15 mouse cellular contexts compared by ENCODE assay signal in genomic region chr2:45059010-45059409, GRCm38 (mm10). TPM values are rescaled to one million over a fixed set of nuclear protein-coding genes. Genes with fewer than 3 reads are reported as not detected.
DNase-seq lines count a peak whose midpoint lies in the region; ATAC-seq and TF ChIP-seq lines count a peak whose summit lies in the region.
"Had no signal": no experiment of that assay in that cellular context is flagged by ENCODE, and none has a peak within 500 bp of the region (broad histone marks: within the 10 kb centered on the region; RNA-seq: fewer than 3 reads in every experiment).

No protein-coding gene starts in this region.

- DNase-seq in liver, embryonic 11.5 days (ENCODE audit: low spot score) = no peak
- DNase-seq in liver, postnatal 0 days = no peak
- no peak for DNase-seq in forebrain, embryonic 11.5 days (ENCODE audit: low spot score)
- no peak for DNase-seq in adrenal gland, postnatal 4 days (ENCODE audit: low spot score in 2 of 2)
- DNase-seq in urinary bladder, postnatal 25 days (ENCODE audit: low spot score) = no peak
- DNase-seq: adrenal gland, postnatal 10 days; gastrocnemius, postnatal 36 days; kidney, postnatal 4 days; thymus, adult 2 months had no signal

- H3K9me3 ChIP-seq in erythroblast, embryonic 14.5 days (ENCODE audit: control insufficient read depth, low read length) = no peaks in the 10 kb centered on the region
- H3K9me3 ChIP-seq in liver, embryonic 11.5 days (ENCODE audit: control insufficient read depth, low read length) = no peaks in the 10 kb centered on the region
- H3K9me3 ChIP-seq in liver, postnatal 0 days (ENCODE audit: low read length) = no peaks in the 10 kb centered on the region
- H3K9me3 ChIP-seq in forebrain, embryonic 11.5 days (ENCODE audit: control insufficient read depth, low read length) = no peaks in the 10 kb centered on the region
- no peaks in the 10 kb centered on the region for H3K9me3 ChIP-seq in midbrain, embryonic 13.5 days
- H3K9me3 ChIP-seq: heart, embryonic 15.5 days; intestine, embryonic 15.5 days; neural tube, embryonic 12.5 days had no signal

- no peak overlapping the region for H3K9ac ChIP-seq in liver, embryonic 11.5 days (ENCODE audit: low read depth, low read length)
- H3K9ac ChIP-seq in liver, postnatal 0 days (replicated peaks) = no peak overlapping the region
- H3K9ac ChIP-seq in forebrain, embryonic 11.5 days (ENCODE audit: low read length) = no peak overlapping the region
- 0 out of 2 replicates have a peak overlapping the region, but pooled peaks have one; percentile 36 for H3K9ac ChIP-seq in midbrain, embryonic 13.5 days (replicated peaks)
- H3K9ac ChIP-seq: heart, embryonic 15.5 days; intestine, embryonic 15.5 days; neural tube, embryonic 12.5 days had no signal

- H3K27me3 ChIP-seq in erythroblast, embryonic 14.5 days (ENCODE audit: control insufficient read depth) = no peaks in the 10 kb centered on the region
- no peaks in the 10 kb centered on the region for H3K27me3 ChIP-seq in liver, embryonic 11.5 days (replicated peaks; ENCODE audit: control insufficient read depth, insufficient read depth, low read length)
- no peaks in the 10 kb centered on the region for H3K27me3 ChIP-seq in liver, postnatal 0 days (ENCODE audit: insufficient read depth, low read length)
- H3K27me3 ChIP-seq in forebrain, embryonic 11.5 days (ENCODE audit: control insufficient read depth, insufficient read depth, low read length) = no peaks in the 10 kb centered on the region
- H3K27me3 ChIP-seq in midbrain, embryonic 13.5 days = no peaks in the 10 kb centered on the region
- H3K27me3 ChIP-seq: heart, embryonic 15.5 days; intestine, embryonic 15.5 days; neural tube, embryonic 12.5 days had no signal

- TF ChIP-seq CTCF in liver, postnatal 0 days (IDR thresholded peaks at IDR 0.05; ENCODE audit: low read depth) = no peak

- peak overlapping the region; percentile 77 for H3K27ac ChIP-seq in liver, embryonic 11.5 days (ENCODE audit: low read depth, low read length)
- no peak overlapping the region for H3K27ac ChIP-seq in liver, postnatal 0 days (ENCODE audit: low read depth)
- no peak overlapping the region for H3K27ac ChIP-seq in forebrain, embryonic 11.5 days (ENCODE audit: low read depth, low read length)
- H3K27ac ChIP-seq in midbrain, embryonic 13.5 days = 0 out of 2 replicates have a peak overlapping the region, but pooled peaks have one; percentile 2
- H3K27ac ChIP-seq: heart, embryonic 15.5 days; intestine, embryonic 15.5 days; neural tube, embryonic 12.5 days had no signal

- H3K36me3 ChIP-seq in erythroblast, embryonic 14.5 days (ENCODE audit: control insufficient read depth) = peaks cover 35% of the 10 kb centered on the region
- peaks cover 4% of the 10 kb centered on the region; the same call in 1 of the 2 replicates for H3K36me3 ChIP-seq in liver, embryonic 11.5 days (ENCODE audit: control insufficient read depth, insufficient read depth, low read length)
- H3K36me3 ChIP-seq in liver, postnatal 0 days (replicated peaks; ENCODE audit: insufficient read depth, low read length) = no peaks in the 10 kb centered on the region; the same call in none of the 2 replicates
- H3K36me3 ChIP-seq in forebrain, embryonic 11.5 days (ENCODE audit: control insufficient read depth, insufficient read depth, low read length) = no peaks in the 10 kb centered on the region
- H3K36me3 ChIP-seq in midbrain, embryonic 13.5 days = no peaks in the 10 kb centered on the region
- H3K36me3 ChIP-seq: heart, embryonic 15.5 days; intestine, embryonic 15.5 days; neural tube, embryonic 12.5 days had no signal

- peak overlapping the region; percentile 7 for H3K4me2 ChIP-seq in liver, embryonic 11.5 days
- H3K4me2 ChIP-seq in liver, postnatal 0 days (ENCODE audit: low read depth, low read length) = no peak overlapping the region
- H3K4me2 ChIP-seq in forebrain, embryonic 11.5 days (ENCODE audit: low read depth, low read length, severe bottlenecking) = no peak overlapping the region
- no peak overlapping the region for H3K4me2 ChIP-seq in midbrain, embryonic 13.5 days (replicated peaks)
- H3K4me2 ChIP-seq: heart, embryonic 15.5 days; intestine, embryonic 15.5 days; neural tube, embryonic 12.5 days had no signal

- ATAC-seq in erythroblast, adult 5-6 weeks (replicated peaks; ENCODE audit: low FRiP score, poor library complexity, severe bottlenecking) = no peak
- ATAC-seq in liver, embryonic 11.5 days (replicated peaks; ENCODE audit: low FRiP score) = no peak
- ATAC-seq in liver, postnatal 0 days = no peak
- ATAC-seq in forebrain, embryonic 11.5 days (replicated peaks; ENCODE audit: low FRiP score) = peak; percentile 54; the same call in 1 of the 2 replicates
- 0 out of 2 replicates have a peak, but pooled peaks have one; percentile 28 for ATAC-seq in midbrain, embryonic 13.5 days
- ATAC-seq: intestine, embryonic 15.5 days had no signal

- H3K4me3 ChIP-seq in erythroblast, embryonic 14.5 days (replicated peaks) = peak overlapping the region; percentile 21
- no peak overlapping the region for H3K4me3 ChIP-seq in liver, embryonic 11.5 days (ENCODE audit: low read depth, low read length)
- no peak overlapping the region for H3K4me3 ChIP-seq in liver, postnatal 0 days (ENCODE audit: low read depth, low read length)
- no peak overlapping the region for H3K4me3 ChIP-seq in forebrain, embryonic 11.5 days (ENCODE audit: low read depth, low read length)
- no peak overlapping the region for H3K4me3 ChIP-seq in midbrain, embryonic 13.5 days (replicated peaks)
- H3K4me3 ChIP-seq: heart, embryonic 15.5 days; intestine, embryonic 15.5 days; neural tube, embryonic 12.5 days had no signal

- TF ChIP-seq EP300 in liver, postnatal 0 days (IDR thresholded peaks at IDR 0.05; ENCODE audit: low read depth) = no peak

- WGBS in liver, embryonic 11.5 days = 93% methylated on average over 12 of the region's 12 CpGs
- WGBS in liver, postnatal 0 days (ENCODE audit: insufficient replicate concordance) = 89% methylated on average over 12 of the region's 12 CpGs
- WGBS in forebrain, embryonic 11.5 days = 61% methylated on average over 12 of the region's 12 CpGs
- 66% methylated on average over 12 of the region's 12 CpGs for WGBS in midbrain, embryonic 13.5 days

- H3K4me1 ChIP-seq in erythroblast, embryonic 14.5 days (ENCODE audit: control insufficient read depth) = peaks cover 82% of the 10 kb centered on the region
- H3K4me1 ChIP-seq in liver, embryonic 11.5 days (replicated peaks; ENCODE audit: control insufficient read depth, insufficient read depth, low read length) = peaks cover 63% of the 10 kb centered on the region
- H3K4me1 ChIP-seq in liver, postnatal 0 days (ENCODE audit: insufficient read depth) = peaks cover 28% of the 10 kb centered on the region
- peaks cover 12% of the 10 kb centered on the region for H3K4me1 ChIP-seq in forebrain, embryonic 11.5 days (replicated peaks; ENCODE audit: control insufficient read depth, insufficient read depth, low read length)
- peaks cover 81% of the 10 kb centered on the region for H3K4me1 ChIP-seq in midbrain, embryonic 13.5 days (replicated peaks)

RNA-seq across cellular contexts. Expression of gene Zeb2, which starts 58.2 kb away (rescaled TPM):
- polyA plus RNA-seq in erythroblast, embryonic 14.5 days (2012) = 0.54 and 0.76 TPM in 2 replicates
- 33.2 and 42.6 TPM in 2 replicates for total RNA-seq in erythroblast, adult 5-6 weeks (2015; ENCODE audit: low replicate concordance)
- total RNA-seq in erythroblast, adult 5-6 weeks (2017; ENCODE audit: low replicate concordance) = 39.3 and 42.8 TPM in 2 replicates
- 32.8 and 33.2 TPM in 2 replicates for polyA plus RNA-seq in liver, embryonic 11.5 days (2014; fragmentation: Nextera tagmentation; extraction: Ambion mirVana)
- polyA plus RNA-seq in liver, postnatal 0 days (2015; fragmentation: Nextera tagmentation; extraction: Ambion mirVana) = 8.1 and 8.8 TPM in 2 replicates
- polyA plus RNA-seq in forebrain, embryonic 11.5 days (2014; fragmentation: Nextera tagmentation; extraction: Ambion mirVana) = 45.6 and 50.0 TPM in 2 replicates
- polyA plus RNA-seq in midbrain, embryonic 13.5 days (2015; fragmentation: Nextera tagmentation; extraction: Ambion mirVana) = 38.9 and 50.2 TPM in 2 replicates
- total RNA-seq in adrenal gland, postnatal 4 days (2021) = 100 to 1,000 TPM; 169 to 173 TPM

Comparison
In these comparisons a context has a peak if more than half of its experiments do, and no peak if none do; other contexts are left out.
1. H3K27ac ChIP-seq: peak in liver, embryonic 11.5 days (single experiment) and midbrain, embryonic 13.5 days (single experiment); none in liver, postnatal 0 days (single experiment) and forebrain, embryonic 11.5 days (single experiment).
2. ATAC-seq: peak in forebrain, embryonic 11.5 days (single experiment) and midbrain, embryonic 13.5 days (single experiment); none in erythroblast, adult 5-6 weeks (single experiment), liver, embryonic 11.5 days (single experiment) and liver, postnatal 0 days (single experiment).